Mouse (Mus musculus): ENCODE measurements around the gene Jsrp1. TPM values are rescaled to one million over a fixed set of nuclear protein-coding genes. Genes with fewer than 3 reads are reported as not detected.

Jsrp1 gene
- polyA plus RNA-seq, 1 experiment from 2014 or later: 5.7 TPM

DNA sequence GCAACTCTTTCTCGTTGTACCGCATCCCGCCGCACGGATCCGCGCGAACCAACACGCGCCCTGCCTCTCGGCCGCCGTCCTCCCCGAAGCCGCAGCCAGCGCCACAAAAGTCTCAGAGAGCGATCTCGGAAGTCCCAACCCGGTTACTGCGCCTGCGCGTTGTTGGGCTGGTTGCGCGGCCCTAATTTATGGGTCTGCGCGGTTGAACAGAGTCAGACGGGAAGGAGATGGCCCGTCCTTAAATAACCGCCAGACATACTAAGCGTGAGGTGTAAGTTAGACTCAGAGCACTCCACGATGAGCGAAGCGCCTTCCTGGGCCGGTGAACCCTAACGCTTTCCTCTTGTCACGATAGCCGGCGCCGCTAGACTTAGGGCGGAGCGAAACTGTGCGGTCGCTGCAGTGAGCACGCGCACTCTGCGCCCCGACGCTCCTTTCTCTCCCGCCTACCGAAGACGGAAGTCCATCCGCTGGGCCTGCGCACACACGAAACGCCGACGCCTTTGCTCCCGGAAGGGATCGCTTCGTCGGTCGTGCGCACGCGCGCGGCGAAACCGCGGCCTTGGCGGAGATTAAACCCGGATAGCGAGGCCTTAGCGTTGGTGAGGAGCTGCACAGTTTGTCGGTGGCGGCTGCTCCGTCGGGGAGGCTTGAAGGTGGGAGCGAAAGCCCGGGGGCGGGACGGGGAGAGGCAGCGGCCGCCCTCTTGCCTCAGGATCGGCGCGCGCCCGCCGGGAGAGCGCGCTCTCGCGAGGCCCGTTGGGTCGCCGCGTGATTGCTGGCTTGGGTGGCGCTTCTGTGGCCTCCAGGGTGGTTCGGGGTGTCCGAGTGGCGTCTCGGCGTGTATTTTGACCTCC is 14.9 kb downstream of the Jsrp1 start, which contains the start of the genes Sf3a2 and Plekhj1:
TSS of gene Sf3a2 (plus strand) at position 49 of the 857 bp plus-strand sequence.
TSS of gene Plekhj1 (minus strand) at position 477 of the 857 bp plus-strand sequence.
- Histone ChIP-seq H3K4me1 (peaks cover 27% of the 10 kb centered on the region), H3K4me3 (peak within 1 kb of the TSS; percentile 88), H3K9ac (peak within 1 kb of the TSS; percentile 99), H3K4me2 (peak within 1 kb of the TSS; percentile 90), H3K27ac (replicated peaks) (peak within 1 kb of the TSS; percentile 98), H3K36me3 (peaks cover 64% of the 10 kb centered on the region), H3K27me3 (replicated peaks) (no peaks in the 10 kb centered on the region), H3K9me3 (no peaks in the 10 kb centered on the region)
- WGBS: under 1% methylated on average over 104 of the region's 104 CpGs
- peak; percentile 81 for ATAC-seq (ENCODE audit: extremely low read depth, insufficient number of reproducible peaks, low FRiP score, low TSS enrichment)

- Histone ChIP-seq H3K9ac (peak overlapping the region; percentile 99), H3K36me3 (peaks cover 64% of the 10 kb centered on the region), H3K4me3 (peak overlapping the region; percentile 88), H3K4me1 (peaks cover 29% of the 10 kb centered on the region), H3K27me3 (replicated peaks) (no peaks in the 10 kb centered on the region), H3K4me2 (peak overlapping the region; percentile 90), H3K9me3 (no peaks in the 10 kb centered on the region), H3K27ac (replicated peaks) (peak overlapping the region; percentile 98)
- peak; percentile 41; the same call in 1 of the 2 replicates for ATAC-seq (ENCODE audit: extremely low read depth, insufficient number of reproducible peaks, low FRiP score, low TSS enrichment)
- WGBS: 1% methylated on average over 59 of the region's 59 CpGs
These were observed 15.8 kb downstream of the Jsrp1 start for GRCm38 (mm10) chr10:80797186-80798149.

- ATAC-seq (ENCODE audit: extremely low read depth, insufficient number of reproducible peaks, low FRiP score, low TSS enrichment): no peak
- Histone ChIP-seq H3K4me3 (peak overlapping the region; percentile 88), H3K4me1 (peaks cover 40% of the 10 kb centered on the region), H3K27ac (replicated peaks) (no peak overlapping the region), H3K4me2 (peak overlapping the region; percentile 90), H3K9ac (peak overlapping the region; percentile 99), H3K36me3 (peaks cover 64% of the 10 kb centered on the region), H3K27me3 (replicated peaks) (no peaks in the 10 kb centered on the region), H3K9me3 (no peaks in the 10 kb centered on the region)
- 78% methylated on average over 9 of the region's 9 CpGs for WGBS
These were observed 16.9 kb downstream of the Jsrp1 start for GRCm38 (mm10) chr10:80796307-80796848.

- Histone ChIP-seq H3K27ac (replicated peaks) (no peak overlapping the region), H3K4me1 (peaks cover 43% of the 10 kb centered on the region), H3K27me3 (replicated peaks) (no peaks in the 10 kb centered on the region), H3K9me3 (no peaks in the 10 kb centered on the region), H3K4me3 (no peak overlapping the region), H3K9ac (no peak overlapping the region), H3K4me2 (no peak overlapping the region), H3K36me3 (peaks cover 69% of the 10 kb centered on the region)
- no peak for ATAC-seq (ENCODE audit: extremely low read depth, insufficient number of reproducible peaks, low FRiP score, low TSS enrichment)
- WGBS: 87% methylated on average over 8 of the region's 8 CpGs
These were observed 18.5 kb downstream of the Jsrp1 start for GRCm38 (mm10) chr10:80794750-80795149.

- peaks cover 79% of the 10 kb centered on the region for H3K36me3 ChIP-seq
- H3K27me3 ChIP-seq (replicated peaks): no peaks in the 10 kb centered on the region
- 80% methylated on average over 4 of the region's 4 CpGs for WGBS
- peaks cover 37% of the 10 kb centered on the region for H3K4me1 ChIP-seq
- no peak for ATAC-seq (ENCODE audit: extremely low read depth, insufficient number of reproducible peaks, low FRiP score, low TSS enrichment)
- no peak overlapping the region for H3K4me3 ChIP-seq
- H3K9me3 ChIP-seq: no peaks in the 10 kb centered on the region
- H3K9ac ChIP-seq: 0 out of 2 replicates have a peak overlapping the region, but pooled peaks have one; percentile 5
- H3K4me2 ChIP-seq: no peak overlapping the region
- H3K27ac ChIP-seq (replicated peaks): no peak overlapping the region
These were observed 19.5 kb downstream of the Jsrp1 start for GRCm38 (mm10) chr10:80793803-80794202.

GRCm38 (mm10) chr10:80793033-80793784 is 20.1 kb downstream of the Jsrp1 start:
- Histone ChIP-seq H3K9me3 (no peaks in the 10 kb centered on the region), H3K36me3 (peaks cover 85% of the 10 kb centered on the region), H3K9ac (0 out of 2 replicates have a peak overlapping the region, but pooled peaks have one; percentile 5), H3K4me1 (peaks cover 37% of the 10 kb centered on the region), H3K4me3 (no peak overlapping the region), H3K27ac (replicated peaks) (no peak overlapping the region), H3K4me2 (no peak overlapping the region), H3K27me3 (replicated peaks) (no peaks in the 10 kb centered on the region)
- no peak for ATAC-seq (ENCODE audit: extremely low read depth, insufficient number of reproducible peaks, low FRiP score, low TSS enrichment)
- WGBS: 92% methylated on average over 13 of the region's 13 CpGs

GRCm38 (mm10) chr10:80792175-80793032 is 20.9 kb downstream of the Jsrp1 start:
- no peak for ATAC-seq (ENCODE audit: extremely low read depth, insufficient number of reproducible peaks, low FRiP score, low TSS enrichment)
- no peaks in the 10 kb centered on the region for H3K27me3 ChIP-seq (replicated peaks)
- no peaks in the 10 kb centered on the region for H3K9me3 ChIP-seq
- H3K4me1 ChIP-seq: peaks cover 37% of the 10 kb centered on the region
- peak overlapping the region; percentile 78 for H3K27ac ChIP-seq (replicated peaks)
- WGBS: 72% methylated on average over 41 of the region's 41 CpGs
- H3K4me3 ChIP-seq: no peak overlapping the region
- H3K36me3 ChIP-seq: peaks cover 93% of the 10 kb centered on the region
- H3K4me2 ChIP-seq: peak overlapping the region; percentile 18; the same call in 1 of the 2 replicates
- peak overlapping the region; percentile 55 for H3K9ac ChIP-seq

- H3K9ac ChIP-seq: peak overlapping the region; percentile 55
- peaks cover 29% of the 10 kb centered on the region for H3K4me1 ChIP-seq
- WGBS: 55% methylated on average over 33 of the region's 33 CpGs
- H3K27me3 ChIP-seq (replicated peaks): no peaks in the 10 kb centered on the region
- H3K27ac ChIP-seq (replicated peaks): peak overlapping the region; percentile 78
- no peaks in the 10 kb centered on the region for H3K9me3 ChIP-seq
- H3K4me3 ChIP-seq: no peak overlapping the region
- peaks cover 100% of the 10 kb centered on the region for H3K36me3 ChIP-seq
- H3K4me2 ChIP-seq: peak overlapping the region; percentile 18; the same call in 1 of the 2 replicates
- peak; percentile 45; the same call in 1 of the 2 replicates for ATAC-seq (ENCODE audit: extremely low read depth, insufficient number of reproducible peaks, low FRiP score, low TSS enrichment)
These were observed 21.7 kb downstream of the Jsrp1 start for GRCm38 (mm10) chr10:80791476-80792174.

DNA sequence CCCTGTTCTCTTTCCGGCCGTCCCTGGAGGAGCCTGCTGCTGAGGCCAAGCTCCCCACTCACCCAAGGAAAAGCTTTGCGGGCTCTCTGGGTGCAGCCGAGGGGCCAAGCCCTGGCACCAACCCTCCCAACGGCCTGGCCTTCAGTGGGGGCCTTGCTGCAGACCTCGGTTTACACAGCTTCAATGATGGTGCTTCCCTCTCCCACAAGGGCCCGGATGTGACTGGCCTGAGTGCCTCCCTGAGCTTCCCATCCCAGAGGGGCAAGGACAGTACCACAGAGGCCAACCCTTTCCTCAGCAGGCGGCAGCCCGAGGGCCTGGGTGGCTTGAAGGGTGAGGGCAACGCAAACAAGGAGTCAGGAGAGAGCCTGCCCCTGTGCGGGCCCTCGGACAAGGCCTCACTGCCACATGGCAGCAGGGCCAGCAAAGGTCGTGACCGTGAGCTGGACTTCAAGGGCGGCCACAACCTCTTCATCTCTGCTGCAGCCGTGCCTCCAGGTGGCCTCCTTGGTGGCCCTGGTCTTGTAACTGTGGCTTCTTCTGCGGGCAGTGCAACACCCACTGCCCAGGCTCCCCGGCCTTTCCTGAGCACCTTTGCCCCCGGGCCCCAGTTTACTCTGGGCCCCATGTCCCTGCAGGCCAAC is 22.4 kb downstream of the Jsrp1 start:
- ATAC-seq (ENCODE audit: extremely low read depth, insufficient number of reproducible peaks, low FRiP score, low TSS enrichment): no peak
- peaks cover 26% of the 10 kb centered on the region for H3K4me1 ChIP-seq
- peak overlapping the region; percentile 78 for H3K27ac ChIP-seq (replicated peaks)
- peak overlapping the region; percentile 55 for H3K9ac ChIP-seq
- H3K36me3 ChIP-seq: peaks cover 100% of the 10 kb centered on the region
- no peaks in the 10 kb centered on the region for H3K27me3 ChIP-seq (replicated peaks)
- H3K4me3 ChIP-seq: no peak overlapping the region
- no peak overlapping the region for H3K4me2 ChIP-seq
- no peaks in the 10 kb centered on the region for H3K9me3 ChIP-seq
- WGBS: 78% methylated on average over 19 of the region's 19 CpGs
